In the genomic region with DNA sequence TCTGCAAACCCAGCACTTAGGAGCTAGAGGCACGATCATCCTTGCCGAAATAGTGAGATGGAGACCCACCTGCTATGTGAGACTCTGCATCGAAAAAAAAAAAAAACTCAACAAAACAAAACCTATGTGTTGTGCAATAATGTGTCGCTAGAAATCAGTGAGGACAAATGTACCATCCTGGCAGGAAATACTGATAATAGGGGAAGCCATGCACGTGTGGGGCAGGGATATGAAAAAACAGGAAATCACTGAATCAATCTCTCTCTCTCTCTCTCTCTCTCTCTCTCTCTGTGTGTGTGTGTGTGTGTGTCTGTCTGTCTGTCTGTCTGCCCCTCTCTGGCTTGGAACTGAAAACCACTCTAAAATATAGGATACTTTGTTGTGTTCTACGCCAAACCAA, we compare ENCODE assay signal across 14 mouse cellular contexts.
"Had no signal": no experiment of that assay in that cellular context is flagged by ENCODE, and none has a peak within 500 bp of the region (broad histone marks: within the 10 kb centered on the region; RNA-seq: fewer than 3 reads in every experiment).

No protein-coding gene starts in this region.

- H3K27me3 ChIP-seq: limb, embryonic 13.5 days; liver, embryonic 13.5 days; megakaryocyte, embryonic 14.5 days; midbrain, embryonic 12.5 days; stomach, embryonic 15.5 days had no signal

- H3K9ac ChIP-seq: limb, embryonic 13.5 days; liver, embryonic 13.5 days; midbrain, embryonic 12.5 days; stomach, embryonic 15.5 days had no signal

- ATAC-seq: midbrain, embryonic 16.5 days had no signal

- H3K4me2 ChIP-seq: limb, embryonic 13.5 days; liver, embryonic 13.5 days; midbrain, embryonic 12.5 days; stomach, embryonic 15.5 days had no signal

- H3K36me3 ChIP-seq: limb, embryonic 13.5 days; liver, embryonic 13.5 days; midbrain, embryonic 12.5 days; stomach, embryonic 15.5 days had no signal

- DNase-seq: kidney, postnatal 10 days; kidney, postnatal 4 days; liver, embryonic 13.5 days; lung, adult 18-20 months; lung, postnatal 36 days; right cerebral cortex, postnatal 14 days; thymus, adult 2 months; thymus, postnatal 25 days had no signal

- H3K9me3 ChIP-seq: limb, embryonic 13.5 days; liver, embryonic 13.5 days; megakaryocyte, embryonic 14.5 days; midbrain, embryonic 12.5 days; stomach, embryonic 15.5 days had no signal

- H3K27ac ChIP-seq: layer of hippocampus, adult 2 months; limb, embryonic 13.5 days; liver, embryonic 13.5 days; midbrain, embryonic 12.5 days; stomach, embryonic 15.5 days had no signal

- H3K4me3 ChIP-seq: layer of hippocampus, adult 2 months; limb, embryonic 13.5 days; liver, embryonic 13.5 days; megakaryocyte, embryonic 14.5 days; midbrain, embryonic 12.5 days; stomach, embryonic 15.5 days had no signal
